Mouse (Mus musculus) kidney, adult 2 months (tissue): ENCODE measurements around the gene Gpr146.

Source experiments
- CTCF ChIP-seq: fragments of 200-500 bp; conservative IDR thresholded peaks from 2 replicates; pipeline ENCODE4 v1.5.1; 2011; ENCODE audit warnings: low read depth, mild to moderate bottlenecking, control low read depth, low read length, moderate library complexity, mixed read lengths; ENCODE audit not compliant: insufficient read depth, insufficient read length
- POLR2A ChIP-seq: fragments of 200-500 bp; IDR thresholded peaks from one replicate; pipeline ENCODE4 v1.6.1; 2011; ENCODE audit warnings: low read depth, low read length, control low read depth

DNA sequence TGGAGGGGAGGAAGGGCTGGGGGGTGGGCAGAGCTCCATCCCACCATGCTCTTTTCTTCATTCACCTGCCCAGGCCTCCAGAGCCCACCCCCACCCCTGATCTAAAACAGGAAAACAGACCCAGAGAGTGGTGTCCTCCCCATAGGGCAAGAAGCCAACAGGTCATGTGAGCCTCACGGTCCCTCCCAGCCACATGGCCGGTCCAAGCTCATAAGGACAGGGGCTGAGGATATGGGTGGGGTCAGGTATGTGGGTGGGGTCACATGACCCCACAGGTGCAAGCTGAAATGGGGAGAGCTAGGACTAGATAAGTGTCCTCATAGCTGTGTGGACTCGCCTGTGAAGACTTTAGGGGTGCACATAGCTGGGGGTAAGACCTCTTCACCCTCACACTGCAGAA, 39.1 kb upstream of the Gpr146 start:
- TF ChIP-seq CTCF = no peak
- no peak for TF ChIP-seq POLR2A
